Mouse (Mus musculus) urinary bladder, postnatal 25 days (tissue): ENCODE results near the gene Fgfr4.
"Not testable (repeated sequence)": the region's sequence is repeated elsewhere in the genome, so short reads cannot be mapped to it uniquely, and the experiment has no call there.

Experiments
- DNase-seq: peaks from one replicate; pipeline ENCODE4 v3.0.0; 2022; ENCODE audit warnings: low spot score

Fgfr4 gene

DNA sequence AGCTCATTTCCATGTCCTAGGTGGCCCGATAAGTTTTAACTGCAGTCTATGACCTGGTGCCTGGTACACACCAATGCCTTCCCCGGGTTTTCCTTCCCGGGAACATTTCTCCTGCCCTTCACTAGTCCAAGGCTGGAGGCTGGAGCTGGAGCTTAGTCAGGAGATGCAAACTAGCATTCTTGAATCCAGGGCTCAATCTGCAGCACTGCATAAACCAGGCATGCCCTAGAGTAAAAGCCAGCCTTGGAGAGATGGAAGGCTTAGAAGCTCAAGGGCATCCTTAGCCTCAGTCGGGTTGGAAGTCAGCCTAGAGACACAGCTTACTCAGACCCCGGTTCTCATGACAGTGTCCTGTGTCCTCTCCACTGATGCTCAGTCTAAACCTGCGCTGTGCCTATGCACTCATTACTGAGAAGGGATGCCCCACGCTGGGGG, 19.9 kb downstream of the Fgfr4 start:
- no peak for DNase-seq

DNA sequence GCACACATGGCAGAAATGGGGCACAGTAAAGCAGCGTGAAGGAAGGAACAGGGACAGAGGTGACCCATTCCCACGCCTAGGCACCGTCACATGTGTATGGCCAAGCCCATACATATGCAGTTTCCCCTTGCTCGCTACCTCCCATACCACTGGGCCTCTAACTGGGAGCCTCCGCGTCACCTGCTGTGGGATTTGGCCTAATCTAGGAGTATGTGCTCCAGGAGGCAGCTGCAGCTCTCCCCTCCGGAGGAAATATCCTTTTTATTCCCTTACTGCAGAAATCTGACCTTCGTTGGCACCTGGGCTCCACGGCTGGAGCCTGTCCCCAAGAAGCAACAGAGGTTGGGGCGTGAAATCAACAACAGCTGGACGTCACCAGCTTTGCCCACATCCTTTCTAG, 21.9 kb downstream of the Fgfr4 start:
- DNase-seq, result no peak

DNA sequence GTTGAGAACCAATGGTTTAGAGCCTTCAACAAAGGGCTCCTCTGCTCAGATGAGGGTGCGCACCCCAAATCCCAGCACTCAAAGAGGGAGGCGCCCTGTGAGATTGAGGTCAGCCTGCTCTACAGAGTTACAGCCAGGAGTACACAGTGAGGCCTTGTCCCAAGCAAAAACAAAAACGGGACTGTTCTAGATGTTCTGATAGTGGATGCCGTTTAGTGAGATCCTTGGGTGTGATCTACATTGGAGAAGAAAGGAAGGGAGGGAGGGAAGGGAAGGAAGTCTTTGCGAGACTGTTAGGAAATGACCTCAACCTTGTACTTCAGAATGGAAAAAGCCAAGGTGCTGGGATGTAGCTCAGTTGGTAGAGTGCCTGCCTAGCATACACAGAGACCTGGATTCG, 23.8 kb downstream of the Fgfr4 start:
- no peak for DNase-seq

DNA sequence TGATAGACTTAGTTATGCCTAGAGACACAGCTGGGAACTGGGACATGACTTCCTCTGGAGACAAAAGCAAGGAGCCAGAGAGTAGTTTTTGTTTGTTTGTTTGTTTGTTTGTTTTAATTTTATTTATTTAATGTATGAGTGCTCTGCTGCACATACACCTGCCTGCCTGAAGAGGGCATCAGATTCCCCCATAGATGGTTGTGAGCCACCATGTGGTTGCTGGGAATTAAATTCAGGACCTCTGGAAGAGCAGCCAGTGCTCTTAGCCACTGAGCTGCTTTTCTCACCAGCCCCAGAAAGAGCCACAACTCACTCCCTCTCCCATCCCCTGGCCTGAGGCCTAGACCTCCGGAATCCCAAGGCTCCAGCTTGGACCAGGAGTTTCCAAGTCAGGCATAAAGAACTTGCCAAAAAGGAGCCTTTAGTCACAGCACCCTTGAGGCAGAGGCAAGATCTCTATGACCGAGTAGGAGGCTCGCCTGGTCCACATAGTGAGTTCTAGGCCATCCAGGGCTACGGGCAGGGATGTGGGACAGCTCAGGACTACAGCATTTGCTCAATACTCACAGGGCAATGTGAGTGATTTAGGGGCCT, 25.6 kb downstream of the Fgfr4 start:
- no peak for DNase-seq

DNA sequence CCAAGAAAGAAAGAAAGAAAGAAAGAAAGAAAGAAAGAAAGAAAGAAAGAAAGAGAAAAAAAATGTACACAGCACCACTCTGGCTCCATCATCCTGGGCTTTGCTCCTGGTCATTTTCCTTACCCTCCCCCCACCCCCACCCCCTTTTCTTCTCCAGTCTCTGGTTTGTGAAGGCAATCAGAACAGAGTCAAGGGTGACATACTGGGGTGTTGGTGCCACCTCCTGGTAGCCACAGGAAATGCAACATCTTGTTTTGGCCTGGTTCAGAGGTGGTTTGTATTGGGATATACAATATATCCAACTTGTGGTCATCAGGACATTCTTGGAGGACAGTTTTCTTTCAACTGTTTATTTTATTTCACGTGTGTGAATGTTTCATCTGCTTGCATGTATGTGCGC, 26.1 kb downstream of the Fgfr4 start:
- peak; percentile 70 for DNase-seq

DNA sequence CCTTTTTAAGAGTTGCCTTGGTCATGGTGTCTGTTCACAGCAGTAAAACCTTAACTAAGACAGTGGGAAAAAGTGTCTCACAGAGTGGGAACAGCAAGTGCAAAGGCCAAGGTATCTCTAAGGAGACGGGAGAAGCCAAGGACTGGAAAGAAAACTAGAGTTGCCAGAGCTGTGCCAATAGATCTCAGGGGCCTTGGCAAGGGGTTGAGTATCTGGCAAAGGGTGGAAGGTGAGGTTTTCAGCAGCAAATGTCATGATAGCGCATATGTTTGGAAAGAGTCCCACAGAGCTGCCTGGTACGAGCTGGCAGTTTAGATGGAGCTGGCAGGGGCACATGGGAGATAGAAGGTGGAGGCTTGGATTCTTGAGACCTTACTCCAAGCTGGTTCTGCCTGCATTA, 27.2 kb downstream of the Fgfr4 start:
- no peak for DNase-seq

DNA sequence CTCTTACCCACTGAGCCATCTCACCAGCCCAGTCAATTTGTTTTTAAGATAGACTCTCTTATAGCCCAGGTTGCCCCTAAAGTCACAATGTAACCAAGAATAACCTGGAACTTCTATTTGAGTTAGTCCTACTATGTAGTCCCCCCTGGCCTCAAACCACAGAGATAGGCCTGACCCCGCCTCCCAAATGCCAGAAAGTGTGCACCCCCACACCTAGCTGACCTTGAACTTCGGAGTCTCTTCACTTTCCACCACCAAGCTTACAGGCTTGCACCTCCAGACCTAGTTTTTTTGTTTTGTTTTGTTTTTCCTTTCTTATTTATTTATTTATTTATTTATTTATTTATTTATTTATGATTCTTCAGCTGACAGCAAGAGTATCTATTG, 29.3 kb downstream of the Fgfr4 start:
- no peak for DNase-seq

DNA sequence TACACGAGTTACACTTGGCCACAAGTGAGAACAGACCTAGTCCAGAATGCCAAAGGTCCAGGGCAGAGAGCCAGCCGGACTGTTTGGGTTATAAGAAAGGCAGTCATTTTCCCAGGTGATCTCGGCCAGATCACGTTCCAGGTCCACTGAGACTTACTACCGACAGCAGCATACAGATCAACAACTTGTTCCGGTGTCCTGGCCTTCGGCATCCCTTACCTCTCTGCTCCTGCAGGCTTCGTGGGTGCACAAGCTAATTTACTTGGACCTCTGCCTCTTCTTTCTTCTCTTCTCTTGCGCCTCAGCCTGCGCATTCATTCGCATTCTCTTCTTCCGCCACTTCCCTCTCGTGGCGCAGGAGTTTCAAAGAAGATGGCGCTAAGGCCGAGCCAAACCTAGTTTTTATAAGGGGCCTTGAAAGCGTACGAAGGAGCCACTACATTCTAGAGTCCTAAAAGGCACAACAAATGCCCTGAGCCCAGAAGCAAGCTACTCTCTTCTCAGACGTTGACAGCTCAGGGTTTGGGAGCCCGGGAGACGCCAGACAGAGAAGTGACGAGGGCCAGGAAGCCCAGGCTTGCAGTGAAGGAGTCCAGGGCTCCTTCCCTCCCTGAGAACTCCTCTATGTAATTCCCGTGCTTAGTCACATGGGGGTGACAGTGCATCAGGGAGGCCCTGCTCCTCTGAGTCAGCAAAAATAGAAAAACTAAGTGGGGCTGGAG, 29.9 kb downstream of the Fgfr4 start:
- peak; percentile 57 for DNase-seq

DNA sequence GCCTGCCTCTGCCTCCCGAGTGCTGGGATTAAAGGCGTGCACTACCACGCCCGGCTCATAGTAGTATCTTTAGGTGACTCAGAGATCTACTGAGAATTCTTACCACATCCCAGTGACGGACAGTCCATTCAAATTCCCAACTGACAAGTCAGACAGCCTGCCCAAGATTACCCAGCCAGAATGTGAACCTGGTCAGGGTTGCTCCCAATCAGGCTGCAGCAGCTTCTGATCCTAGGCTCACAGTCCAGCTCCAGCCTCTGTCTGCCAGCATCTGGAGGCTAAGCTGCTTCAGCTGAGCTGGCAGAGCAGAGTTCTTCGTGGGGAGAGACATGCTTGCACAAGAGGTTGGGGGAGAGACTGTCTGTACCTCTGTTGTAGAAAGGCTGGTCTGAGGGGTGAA, 30.9 kb downstream of the Fgfr4 start:
- DNase-seq, result no peak

DNA sequence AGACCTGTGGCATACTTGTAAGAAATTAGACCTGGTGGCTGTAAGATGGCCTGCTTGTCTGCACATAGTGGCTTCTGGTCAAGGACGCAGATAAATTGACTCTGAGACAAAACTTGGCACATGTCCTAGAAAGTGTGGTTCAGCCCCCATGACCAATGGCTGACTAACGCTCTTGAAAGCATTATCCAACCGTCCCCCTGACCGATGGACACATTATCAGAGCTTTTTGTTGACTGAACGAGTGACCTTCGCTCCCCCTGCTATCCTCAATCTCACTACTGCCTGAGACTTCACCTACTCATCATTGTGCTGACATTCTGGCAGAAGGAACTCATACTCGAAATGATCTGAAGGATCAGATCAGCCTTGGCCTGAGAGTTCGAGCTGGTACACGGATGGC, 34.6 kb downstream of the Fgfr4 start:
- not testable (repeated sequence) for DNase-seq

DNA sequence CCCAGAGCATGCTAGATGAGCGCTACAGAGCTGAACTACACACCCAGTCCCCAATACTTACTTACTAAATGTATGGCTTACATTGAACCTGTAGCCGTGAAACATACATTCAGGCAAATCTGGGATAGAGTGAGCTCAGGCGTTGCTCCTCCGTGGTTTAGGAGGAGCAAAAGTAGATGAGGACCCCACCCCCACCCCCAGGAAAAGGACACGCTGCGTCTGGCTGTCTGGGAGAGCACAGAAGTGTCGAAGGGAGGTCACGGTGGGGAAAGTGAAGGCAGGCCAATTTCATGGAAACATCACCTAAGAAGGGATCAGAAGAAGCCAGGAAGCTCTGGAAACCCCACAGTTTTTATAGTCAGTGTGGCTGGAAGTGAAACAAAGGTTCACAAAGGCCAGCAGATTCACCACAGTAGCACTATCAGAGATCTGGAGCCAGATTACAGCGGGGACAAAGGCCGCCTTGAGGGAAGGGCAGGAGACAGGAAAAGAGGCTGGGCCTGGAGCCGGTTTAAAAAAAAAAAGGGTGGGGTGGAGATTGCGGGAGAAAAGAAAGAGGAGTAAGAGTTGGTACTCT, 37.2 kb downstream of the Fgfr4 start:
- no peak for DNase-seq

DNA sequence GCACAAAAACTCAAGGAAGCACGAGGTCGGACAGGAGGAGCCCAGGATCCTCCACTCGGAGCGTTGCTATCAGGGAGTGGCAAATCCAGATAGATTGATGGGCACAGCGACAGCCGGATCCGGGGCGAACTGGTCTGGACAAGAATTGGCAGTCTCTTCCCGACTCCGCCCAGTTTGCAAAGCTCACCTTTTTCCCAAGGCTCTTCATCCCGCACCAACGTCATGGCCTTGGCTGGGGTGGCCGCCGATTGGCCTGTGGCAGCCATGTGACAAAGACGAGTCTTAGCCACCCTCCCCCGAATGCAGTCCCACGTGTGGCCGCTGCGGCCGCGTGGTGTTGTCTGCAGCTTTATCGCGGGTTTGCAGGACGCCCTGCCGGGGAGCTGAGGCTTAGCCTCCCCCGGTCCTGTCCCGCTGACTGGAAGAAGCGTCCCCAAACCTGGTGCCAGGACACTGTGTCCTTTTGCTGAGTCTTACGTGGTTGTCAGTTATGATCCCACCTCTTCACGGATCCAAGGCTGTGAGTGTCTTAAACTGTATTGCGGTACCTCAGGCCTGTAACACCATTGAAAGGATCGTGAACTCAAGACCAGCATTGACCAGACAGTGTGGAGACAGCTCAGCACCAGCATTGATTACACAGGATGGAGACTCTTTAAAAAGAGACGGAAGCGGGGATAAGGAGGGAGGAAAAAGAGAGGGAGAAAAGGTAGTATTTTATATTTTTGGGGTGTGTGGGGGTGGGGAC, 37.9 kb downstream of the Fgfr4 start:
- peak; percentile 84 for DNase-seq

DNA sequence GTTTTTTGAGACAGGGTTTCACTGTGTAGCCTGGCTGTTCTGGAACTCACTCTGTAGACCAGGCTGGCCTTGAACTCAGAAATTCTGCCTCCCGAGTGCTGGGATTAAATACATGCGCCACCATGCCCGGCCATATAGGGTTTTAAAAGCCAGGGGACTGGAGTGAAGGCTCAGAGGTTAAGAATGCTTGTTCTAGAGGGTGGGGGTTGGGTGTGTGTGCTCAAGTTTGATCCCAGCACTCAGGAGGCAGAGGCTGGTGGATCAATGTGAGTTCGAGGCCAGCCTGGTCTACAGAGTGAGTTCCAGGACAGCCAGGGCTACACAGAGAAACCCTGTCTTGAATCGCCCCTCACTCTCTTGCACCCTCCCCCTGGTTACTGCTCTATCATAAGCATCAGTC, 39.1 kb downstream of the Fgfr4 start:
- no peak for DNase-seq

DNA sequence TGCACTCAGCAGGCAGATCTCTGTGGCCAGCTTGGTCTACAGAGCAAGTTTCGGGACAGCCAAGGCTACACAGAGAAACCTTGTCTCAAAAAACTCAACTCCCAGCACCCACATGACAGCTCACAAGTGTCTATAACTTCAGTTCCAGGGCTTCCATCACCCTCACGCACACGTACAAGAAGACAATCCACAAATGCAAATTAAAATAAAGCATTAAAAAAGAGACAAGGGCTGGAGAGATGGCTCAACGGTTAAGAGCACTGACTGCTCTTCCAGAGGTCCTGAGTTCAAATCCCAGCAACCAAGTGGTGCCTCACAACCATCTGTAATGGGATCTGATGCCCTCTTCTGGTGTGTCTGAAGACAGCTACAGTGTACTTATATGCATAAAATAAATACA, 50.3 kb downstream of the Fgfr4 start:
- DNase-seq, result not testable (repeated sequence)

DNA sequence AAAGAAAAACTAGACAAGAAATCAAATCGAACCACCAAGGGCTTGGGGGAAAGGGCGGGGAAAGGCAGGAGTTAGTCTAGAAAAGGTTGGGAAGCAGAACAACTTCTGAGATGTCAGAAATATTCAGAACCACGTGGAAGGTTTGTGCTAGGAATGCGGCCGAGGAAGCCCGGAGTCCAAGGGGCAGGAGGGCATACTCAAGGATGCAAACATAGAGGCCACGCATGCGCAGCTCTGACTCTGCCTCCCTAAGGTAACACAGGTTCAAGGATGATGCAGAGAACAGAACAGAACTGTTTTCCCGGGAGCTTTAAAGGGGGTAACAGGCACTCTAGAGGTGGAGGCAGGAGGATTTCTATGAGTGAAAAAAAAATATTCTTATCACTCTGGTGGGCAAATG, 51.3 kb downstream of the Fgfr4 start:
- no peak for DNase-seq

DNA sequence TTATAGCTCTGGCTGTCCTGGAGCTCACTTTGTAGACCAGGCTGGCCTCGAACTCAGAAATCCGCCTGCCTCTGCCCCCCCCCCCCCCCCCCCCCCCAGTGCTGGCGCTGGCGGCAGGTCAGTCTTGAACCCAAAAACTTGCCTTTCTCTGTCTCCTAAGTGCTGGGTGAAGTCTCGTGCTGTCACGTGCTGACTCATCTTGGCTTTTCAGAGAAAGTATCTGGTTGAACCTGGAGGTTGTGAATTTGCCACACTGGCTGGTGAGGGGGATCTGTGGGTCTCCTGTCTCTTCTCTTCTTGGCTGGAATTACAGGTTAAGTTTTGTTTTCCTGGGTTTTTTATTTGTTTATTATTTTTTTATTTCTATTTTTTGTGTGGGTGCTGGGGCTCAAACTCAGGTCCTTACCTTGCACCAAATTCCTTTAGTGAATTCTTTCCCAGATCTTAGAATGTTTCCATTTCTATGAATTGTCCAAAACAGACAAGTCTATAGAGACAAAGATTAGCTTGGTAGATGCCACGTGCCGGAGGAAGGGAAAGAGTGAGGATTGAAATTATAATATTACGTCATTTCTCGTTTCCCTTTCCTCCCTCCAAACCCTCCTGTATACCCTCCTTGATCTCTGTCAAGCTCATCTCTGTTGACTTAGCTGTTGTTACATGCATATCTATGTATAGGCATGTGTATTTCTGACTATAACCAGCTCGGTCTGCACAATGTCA, 52.4 kb downstream of the Fgfr4 start:
- DNase-seq, result no peak

DNA sequence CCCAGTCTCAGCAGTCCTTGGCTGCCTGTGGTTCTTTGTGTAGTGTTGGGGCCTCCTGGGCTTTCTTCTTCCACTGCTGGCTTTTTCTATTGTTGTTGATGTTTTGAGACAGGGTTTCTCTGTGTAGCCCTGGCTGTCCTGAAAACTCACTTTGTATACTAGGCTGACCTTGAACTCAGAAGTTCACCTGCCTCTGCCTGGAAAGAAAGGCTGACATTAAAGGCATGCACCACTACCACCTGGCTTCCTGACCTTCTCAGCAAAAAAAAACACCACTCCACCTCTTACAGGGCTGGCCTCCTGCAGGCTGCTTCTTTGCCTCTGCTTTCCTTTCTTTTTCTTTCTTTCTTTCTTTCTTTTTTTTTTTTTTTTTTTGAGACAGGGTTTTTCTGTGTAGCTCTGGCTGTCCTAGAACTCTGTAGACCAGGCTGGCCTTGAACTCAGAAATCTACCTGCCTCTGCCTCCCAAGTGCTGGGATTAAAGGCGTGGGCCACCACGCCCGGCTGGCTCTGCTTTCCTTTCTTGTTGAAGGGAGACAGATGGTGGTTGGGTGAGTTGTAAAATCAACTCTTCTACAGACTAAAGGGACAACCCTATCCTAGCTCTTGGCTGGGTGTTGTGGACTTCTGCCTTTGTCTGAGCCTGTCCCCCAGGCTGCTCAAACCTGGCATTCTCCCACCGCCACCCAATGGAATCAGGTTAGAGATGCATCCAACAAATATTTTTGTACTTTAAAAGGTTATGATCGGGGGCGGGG, 53.2 kb downstream of the Fgfr4 start:
- DNase-seq, result no peak

DNA sequence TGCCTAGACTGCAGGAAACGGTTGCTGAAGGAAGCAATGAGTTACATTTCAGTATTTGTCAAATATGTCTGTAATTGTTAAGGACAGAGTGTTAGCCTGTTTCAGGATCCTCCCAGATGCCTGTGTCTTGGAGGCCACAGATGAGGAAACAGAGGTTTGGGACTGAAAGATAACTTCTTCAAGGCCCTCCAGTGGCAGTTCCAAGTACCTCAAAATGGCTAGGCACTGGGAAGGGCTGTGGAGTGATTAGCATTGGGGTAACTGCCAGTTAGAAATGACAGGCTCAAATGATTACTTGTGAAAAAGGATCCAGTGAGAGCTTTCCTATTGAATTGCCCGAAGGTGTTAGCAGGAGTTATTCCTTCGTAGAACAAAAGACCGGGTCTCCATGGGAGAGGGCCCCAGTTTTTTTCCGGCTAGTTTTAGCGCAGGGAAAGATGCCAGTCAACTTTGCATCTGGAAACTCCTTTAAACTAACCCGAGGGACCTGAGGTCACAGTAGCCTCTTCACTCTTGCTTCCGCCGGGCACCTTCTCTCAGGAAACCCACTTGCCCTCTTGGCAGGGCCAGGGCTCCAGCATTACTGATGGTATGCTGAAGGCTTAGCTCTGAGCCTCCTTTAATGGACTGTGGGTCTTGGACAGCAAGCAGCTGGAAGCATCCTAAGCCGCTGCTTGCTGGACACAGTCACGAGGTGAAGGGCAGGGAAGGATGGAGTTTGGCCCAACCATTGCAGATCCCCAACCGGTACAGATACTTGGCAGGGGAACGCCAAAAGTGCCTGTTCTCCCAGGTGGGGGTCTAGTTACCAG, 56.6 kb downstream of the Fgfr4 start:
- no peak for DNase-seq

DNA sequence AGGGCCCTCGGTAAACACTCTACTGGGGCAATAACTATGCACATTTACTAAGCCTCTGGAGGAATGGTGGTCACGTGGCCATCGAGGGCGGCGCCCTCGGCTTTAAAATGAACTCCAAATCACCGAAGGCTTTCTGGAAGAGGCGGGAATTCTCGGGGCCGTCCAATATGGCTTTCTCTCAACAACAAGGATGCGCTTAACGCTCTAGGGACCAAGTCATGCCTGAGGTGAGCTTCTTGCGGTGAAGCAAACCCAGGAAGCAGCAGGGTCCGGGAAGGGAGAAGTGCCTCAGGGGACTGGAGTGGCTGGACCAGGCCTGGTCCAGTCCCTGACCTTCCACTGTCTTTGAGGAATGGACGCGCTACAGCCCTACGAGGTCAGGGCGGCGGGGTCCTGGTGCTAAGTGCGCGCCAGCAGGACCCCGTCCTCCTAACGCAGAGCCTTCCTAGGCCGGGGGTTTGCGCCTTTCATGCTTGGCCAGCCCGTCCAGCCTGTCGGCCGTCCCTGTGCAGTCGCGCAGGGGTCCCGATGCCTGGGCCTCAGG, 57.3 kb downstream of the Fgfr4 start, which contains the start of gene Nsd1:
Gene Nsd1 (plus strand): TSS at position 134 of the 544 bp plus-strand sequence.
- DNase-seq, result no peak
